ENCODE assay signal across 10 mouse cellular contexts in the genomic region with DNA sequence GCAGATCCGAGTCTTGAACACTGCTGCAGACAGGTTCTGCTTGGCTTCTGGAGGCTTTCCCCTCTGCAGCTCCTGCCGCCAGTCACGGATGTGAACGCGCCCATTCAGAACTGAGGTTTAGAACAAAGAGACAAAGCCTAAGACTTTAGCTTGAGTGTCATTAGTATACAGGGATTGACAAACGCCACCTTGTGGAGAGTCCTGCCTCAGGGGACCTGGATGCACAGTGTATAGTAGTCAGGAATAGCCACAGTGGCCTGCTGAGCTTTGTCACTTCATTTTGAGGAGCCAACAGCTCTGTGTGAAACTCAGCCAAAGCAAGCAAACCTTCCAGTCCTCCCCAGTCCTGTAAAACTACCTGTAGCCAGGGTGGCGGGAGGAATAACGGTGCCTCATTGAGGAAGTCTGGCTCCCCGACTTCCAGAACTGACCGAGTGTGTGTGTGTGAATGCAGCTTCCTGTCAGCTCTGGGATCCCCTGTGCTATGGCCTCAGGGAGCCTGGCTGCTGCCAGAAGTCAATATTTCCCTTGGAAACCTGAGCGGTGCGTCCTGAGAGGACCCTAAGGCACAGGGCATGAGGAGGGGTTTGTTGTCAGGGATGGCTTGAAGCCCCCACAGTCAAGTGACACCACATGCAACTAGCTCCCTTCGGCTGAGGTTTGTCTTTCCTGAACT. TPM values are rescaled to one million over a fixed set of nuclear protein-coding genes. Genes with fewer than 3 reads are reported as not detected.
DNase-seq lines count a peak whose midpoint lies in the region; ATAC-seq and TF ChIP-seq lines count a peak whose summit lies in the region.
"Had no signal": no experiment of that assay in that cellular context is flagged by ENCODE, and none has a peak within 500 bp of the region (broad histone marks: within the 10 kb centered on the region; RNA-seq: fewer than 3 reads in every experiment).

No protein-coding gene starts in this region.

- intact Hi-C loops in heart, postnatal 36 days (cut with DNase I), result no loop called here

- 75% methylated on average over 13 of the region's 13 CpGs for WGBS in kidney, adult 2 months
- 58% methylated on average over 13 of the region's 13 CpGs for WGBS in midbrain, embryonic 14.5 days
- 62% methylated on average over 13 of the region's 13 CpGs for WGBS in midbrain, embryonic 15.5 days

- no peak for DNase-seq in kidney, adult 2 months
- no peak for DNase-seq in kidney, adult 9 months
- DNase-seq in midbrain, embryonic 14.5 days, result peak; percentile 55
- DNase-seq in embryo, embryonic 11 days, result peak; percentile 48
- peak; percentile 16 for DNase-seq in heart, postnatal 36 days
- DNase-seq in cerebellum, adult 9-11 months, result no peak
- no peak for DNase-seq in spleen, adult 18-20 months
- DNase-seq: gastrocnemius, postnatal 10 days had no signal

- H3K36me3 ChIP-seq in kidney, adult 2 months (ENCODE audit: control insufficient read depth, insufficient read depth, low read length), result no peaks in the 10 kb centered on the region
- H3K36me3 ChIP-seq in midbrain, embryonic 14.5 days (ENCODE audit: control insufficient read depth, insufficient read depth, low read length), result peaks cover 67% of the 10 kb centered on the region
- H3K36me3 ChIP-seq in midbrain, embryonic 15.5 days (replicated peaks), result peaks cover 16% of the 10 kb centered on the region; the same call in 1 of the 2 replicates

- H3K4me1 ChIP-seq in kidney, adult 2 months (ENCODE audit: control insufficient read depth, insufficient read depth, low read length), result no peaks in the 10 kb centered on the region; the same call in 1 of the 2 replicates
- H3K4me1 ChIP-seq in midbrain, embryonic 14.5 days (ENCODE audit: control insufficient read depth, insufficient read depth, low read length), result no peaks in the 10 kb centered on the region
- no peaks in the 10 kb centered on the region for H3K4me1 ChIP-seq in midbrain, embryonic 15.5 days
- H3K4me1 ChIP-seq: neural tube, embryonic 13.5 days had no signal

- no peak for ATAC-seq in midbrain, embryonic 14.5 days (ENCODE audit: low FRiP score, low TSS enrichment)
- no peak for ATAC-seq in midbrain, embryonic 15.5 days (replicated peaks)

- H3K27ac ChIP-seq in kidney, adult 2 months (ENCODE audit: insufficient read depth, low read depth, low read length), result no peak overlapping the region
- no peak overlapping the region for H3K27ac ChIP-seq in midbrain, embryonic 14.5 days (replicated peaks; ENCODE audit: low read depth, low read length)
- H3K27ac ChIP-seq in midbrain, embryonic 15.5 days, result no peak overlapping the region
- H3K27ac ChIP-seq: neural tube, embryonic 13.5 days had no signal

- peak; percentile 32; the same call in 1 of the 2 replicates for TF ChIP-seq CTCF in kidney, adult 2 months (conservative IDR thresholded peaks at IDR 0.05; ENCODE audit: insufficient read depth, insufficient read length, low read depth, low read length)

- H3K4me2 ChIP-seq in midbrain, embryonic 14.5 days (ENCODE audit: low read length), result no peak overlapping the region
- no peak overlapping the region for H3K4me2 ChIP-seq in midbrain, embryonic 15.5 days
- H3K4me2 ChIP-seq: neural tube, embryonic 13.5 days had no signal

- H3K4me3 ChIP-seq in kidney, adult 2 months (ENCODE audit: insufficient read depth, low read depth, low read length), result no peak overlapping the region
- H3K4me3 ChIP-seq in midbrain, embryonic 14.5 days (replicated peaks; ENCODE audit: low read depth, low read length), result no peak overlapping the region
- no peak overlapping the region for H3K4me3 ChIP-seq in midbrain, embryonic 15.5 days
- H3K4me3 ChIP-seq: neural tube, embryonic 13.5 days had no signal

- no peaks in the 10 kb centered on the region for H3K9me3 ChIP-seq in midbrain, embryonic 14.5 days (ENCODE audit: control insufficient read depth, low read length)
- no peaks in the 10 kb centered on the region for H3K9me3 ChIP-seq in midbrain, embryonic 15.5 days
- H3K9me3 ChIP-seq: neural tube, embryonic 13.5 days had no signal

- no peak for TF ChIP-seq POLR2A in kidney, adult 2 months (IDR thresholded peaks at IDR 0.05; ENCODE audit: low read depth, low read length)

- no peak overlapping the region for H3K9ac ChIP-seq in midbrain, embryonic 14.5 days (replicated peaks; ENCODE audit: low read length)
- H3K9ac ChIP-seq in midbrain, embryonic 15.5 days, result no peak overlapping the region
- H3K9ac ChIP-seq: neural tube, embryonic 13.5 days had no signal

- H3K27me3 ChIP-seq in kidney, adult 2 months (replicated peaks; ENCODE audit: control insufficient read depth, insufficient read depth, low read length), result no peaks in the 10 kb centered on the region
- no peaks in the 10 kb centered on the region for H3K27me3 ChIP-seq in midbrain, embryonic 14.5 days (ENCODE audit: control insufficient read depth, insufficient read depth, low read length)
- H3K27me3 ChIP-seq in midbrain, embryonic 15.5 days (replicated peaks), result no peaks in the 10 kb centered on the region
- H3K27me3 ChIP-seq: neural tube, embryonic 13.5 days had no signal

RNA-seq across cellular contexts. Expression of a gene that starts 16.8 kb away (rescaled TPM):
- 4.4 and 4.5 TPM in 2 replicates for polyA plus RNA-seq in kidney, adult 2 months (2012; rRNA removed)
- polyA plus RNA-seq in midbrain, embryonic 14.5 days (2014; fragmentation: Nextera tagmentation; extraction: Ambion mirVana), result 7.3 and 7.4 TPM in 2 replicates
- 7.3 and 7.6 TPM in 2 replicates for polyA plus RNA-seq in midbrain, embryonic 15.5 days (2015; fragmentation: Nextera tagmentation; extraction: Ambion mirVana)
- 1 to 10 TPM; 1.8 to 2.5 TPM for total RNA-seq in heart, postnatal 36 days (2021)

RNA-seq across cellular contexts. Expression of a gene that starts 24.8 kb away (rescaled TPM):
- 77.9 and 83.6 TPM in 2 replicates for polyA plus RNA-seq in kidney, adult 2 months (2012; rRNA removed)
- 15.3 and 19.0 TPM in 2 replicates for polyA plus RNA-seq in midbrain, embryonic 14.5 days (2014; fragmentation: Nextera tagmentation; extraction: Ambion mirVana)
- polyA plus RNA-seq in midbrain, embryonic 15.5 days (2015; fragmentation: Nextera tagmentation; extraction: Ambion mirVana), result 14.6 and 16.0 TPM in 2 replicates
- total RNA-seq in heart, postnatal 36 days (2021), result 10 to 100 TPM; 28.0 to 28.6 TPM

RNA-seq across cellular contexts. Expression of a gene that starts 32.6 kb away (rescaled TPM):
- 1.4 and 3.0 TPM in 2 replicates for polyA plus RNA-seq in kidney, adult 2 months (2012; rRNA removed)
- polyA plus RNA-seq in midbrain, embryonic 14.5 days (2014; fragmentation: Nextera tagmentation; extraction: Ambion mirVana), result 0.79 TPM in 1 of 2 replicates, not detected in the other
- 1.8 and 2.2 TPM in 2 replicates for polyA plus RNA-seq in midbrain, embryonic 15.5 days (2015; fragmentation: Nextera tagmentation; extraction: Ambion mirVana)
- 1 to 10 TPM in 1 of 2 experiments, under 1 TPM in 1; 0.60 to 1.0 TPM for total RNA-seq in heart, postnatal 36 days (2021)

Comparison
In these comparisons a context has a peak if more than half of its experiments do, and no peak if none do; other contexts are left out.
1. DNase-seq: peak in midbrain, embryonic 14.5 days (single experiment), embryo, embryonic 11 days (single experiment) and heart, postnatal 36 days (2 of 2); none in kidney, adult 2 months (single experiment), kidney, adult 9 months (single experiment), cerebellum, adult 9-11 months (single experiment) and spleen, adult 18-20 months (0 of 2).